Mouse (Mus musculus) hindbrain, postnatal 0 days (tissue): ENCODE data around the gene Olfr209. TPM values are rescaled to one million over a fixed set of nuclear protein-coding genes. Genes with fewer than 3 reads are reported as not detected.
"Not testable (repeated sequence)": the region's sequence is repeated elsewhere in the genome, so short reads cannot be mapped to it uniquely, and the experiment has no call there.

Experiments used
- ATAC-seq: fragments of 200-750 bp; cut with Nextera tagmentation; 2 replicates; pipeline ENCODE4 v1.8.0; 2017; ENCODE audit warnings: mild to moderate bottlenecking, moderate TSS enrichment, moderate library complexity
- DNase-seq: peaks from one replicate; pipeline ENCODE4 v3.0.0-alpha.2; 2015; ENCODE audit warnings: low spot score
- H3K27ac ChIP-seq: fragments of 300-500 bp; sonication (generic); 2 replicates; pipeline ENCODE4 v1.5.1; 2014; ENCODE audit warnings: mild to moderate bottlenecking
- H3K27me3 ChIP-seq: fragments of 300-500 bp; sonication (generic); 2 replicates; pipeline ENCODE4 v1.6.1; 2014; ENCODE audit warnings: low read length, mixed read lengths; ENCODE audit not compliant: insufficient read depth
- H3K36me3 ChIP-seq: fragments of 300-500 bp; sonication (generic); 2 replicates; pipeline ENCODE4 v1.6.1; 2014; ENCODE audit warnings: low read length, mixed read lengths; ENCODE audit not compliant: insufficient read depth
- H3K4me1 ChIP-seq: fragments of 300-500 bp; sonication (generic); 2 replicates; pipeline ENCODE4 v1.6.1; 2014; ENCODE audit warnings: antibody characterized with exemption, low read length, mixed read lengths; ENCODE audit not compliant: insufficient read depth
- H3K4me2 ChIP-seq: fragments of 300-500 bp; sonication (generic); 2 replicates; pipeline ENCODE4 v1.6.1; 2014; ENCODE audit warnings: low read depth, mild to moderate bottlenecking, low read length, moderate library complexity, mixed read lengths
- H3K4me3 ChIP-seq: fragments of 300-500 bp; sonication (generic); 2 replicates; pipeline ENCODE4 v1.5.1; 2014; ENCODE audit warnings: low read length
- H3K9ac ChIP-seq: fragments of 300-500 bp; sonication (generic); replicated peaks from 2 replicates; pipeline ENCODE4 v1.6.1; 2014; ENCODE audit warnings: mild to moderate bottlenecking, low read length, moderate library complexity, mixed read lengths
- H3K9me3 ChIP-seq: fragments of 300-500 bp; sonication (generic); 2 replicates; pipeline ENCODE4 v1.6.1; 2016; ENCODE audit warnings: low read length, mixed read lengths
- CTCF ChIP-seq: IDR thresholded peaks from 2 replicates; pipeline ENCODE4 v1.5.1; 2016; ENCODE audit warnings: antibody characterized with exemption, control low read depth, low read depth
- WGBS: fragments of 180-500 bp; shearing (Covaris S2); extraction: QIAGEN DNeasy Blood & Tissue Kit; methylation state at CpG from one replicate; pipeline ENCODE4 v1.1.7; 2014; 5-methylcytosine and 5-hydroxymethylcytosine counted together
- polyA plus RNA-seq: library from polyadenylated mRNA; unstranded; fragments of >200 nt; fragmentation: Nextera tagmentation; extraction: Ambion mirVana; gene quantifications from 2 replicates; pipeline ENCODE4 v1.2.1, GENCODE M21; 2015
- total RNA-seq: library from RNA; depleted of rRNA; stranded (reverse); fragments of >200 nt; gene quantifications from 2 replicates; pipeline ENCODE4 v1.2.3, GENCODE M21; 2014; rRNA removed

Olfr209 gene
- total and polyA plus RNA-seq, 2 experiments from 2014 or later, result not detected

DNA sequence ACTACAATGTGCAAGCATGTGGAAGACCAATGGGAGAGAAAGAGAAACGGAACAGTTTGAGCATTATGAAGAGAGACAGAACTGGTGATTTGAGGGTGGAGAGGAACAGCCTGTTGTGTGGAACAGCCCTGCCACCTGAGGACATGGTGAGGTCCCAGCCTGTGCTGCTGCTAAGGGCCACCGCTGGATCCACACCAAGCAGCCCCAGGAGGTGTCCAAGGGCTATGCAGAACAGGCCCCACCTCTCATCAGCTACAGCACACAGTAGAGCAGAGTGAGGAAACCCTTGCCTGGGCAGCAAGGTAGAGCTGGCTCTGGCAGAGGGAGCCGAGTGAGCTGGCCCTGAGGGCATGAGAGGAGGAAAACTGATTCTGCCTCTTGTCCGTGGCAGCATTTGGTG, 38.2 kb upstream of the Olfr209 start:
- 88% methylated on average over 4 of the region's 4 CpGs for WGBS
- no peak for TF ChIP-seq CTCF
- Histone ChIP-seq H3K27ac (no peak overlapping the region), H3K36me3 (no peaks in the 10 kb centered on the region), H3K4me3 (no peak overlapping the region), H3K9me3 (no peaks in the 10 kb centered on the region), H3K9ac (no peak overlapping the region), H3K27me3 (no peaks in the 10 kb centered on the region), H3K4me1 (no peaks in the 10 kb centered on the region), H3K4me2 (no peak overlapping the region)
- DNase-seq (no peak), ATAC-seq (no peak)

DNA sequence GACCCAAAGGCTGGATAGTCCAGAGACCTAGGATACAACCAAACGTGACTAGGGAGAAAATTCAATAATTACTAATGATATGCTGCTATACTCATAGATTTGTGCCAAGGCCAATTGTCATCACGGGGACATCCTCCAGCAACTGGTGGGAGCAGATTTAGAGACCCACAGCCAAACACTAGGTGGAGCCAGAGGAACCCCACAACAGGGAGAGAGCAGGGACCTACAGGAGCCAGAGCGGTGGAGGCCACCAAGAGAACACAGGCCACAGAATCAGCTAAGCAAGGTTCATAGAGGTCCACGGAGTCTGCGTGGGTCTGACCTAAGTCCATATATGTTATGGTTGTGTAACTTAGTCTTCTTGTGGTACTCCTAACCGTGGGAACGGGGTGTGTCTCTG, 37.3 kb upstream of the Olfr209 start:
- no peaks in the 10 kb centered on the region for H3K27me3 ChIP-seq
- WGBS, result 77% methylated on average over 7 of the region's 7 CpGs
- DNase-seq (no peak), ATAC-seq (no peak)
- H3K4me1 ChIP-seq, result no peaks in the 10 kb centered on the region
- no peak overlapping the region for H3K4me2 ChIP-seq
- no peaks in the 10 kb centered on the region for H3K9me3 ChIP-seq
- no peak overlapping the region for H3K9ac ChIP-seq
- H3K4me3 ChIP-seq, result no peak overlapping the region
- no peaks in the 10 kb centered on the region for H3K36me3 ChIP-seq
- peak; percentile 29 for TF ChIP-seq CTCF
- H3K27ac ChIP-seq, result no peak overlapping the region

DNA sequence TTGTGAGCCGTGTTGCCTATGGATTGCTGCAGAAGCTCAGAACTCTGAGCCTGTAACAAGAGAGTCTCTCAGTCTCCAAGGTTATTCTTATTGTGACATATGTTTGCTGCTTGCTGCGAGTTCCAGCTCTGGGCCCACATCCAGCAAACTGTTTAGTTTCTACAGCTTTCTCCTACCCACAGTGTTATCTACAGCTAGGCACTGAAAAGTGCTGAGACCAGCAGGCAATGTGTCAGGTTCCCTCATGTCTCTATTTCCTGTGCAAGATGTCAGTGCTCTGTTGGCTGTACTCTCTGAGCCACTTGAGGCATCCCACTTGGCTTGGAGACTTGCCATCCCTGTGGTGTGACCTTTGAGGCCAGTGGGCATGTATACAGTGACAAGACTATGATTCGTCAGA, 29.5 kb upstream of the Olfr209 start:
- peak; percentile 32 for DNase-seq
- Histone ChIP-seq H3K4me2 (no peak overlapping the region), H3K9ac (no peak overlapping the region), H3K4me1 (no peaks in the 10 kb centered on the region), H3K9me3 (no peaks in the 10 kb centered on the region), H3K4me3 (no peak overlapping the region), H3K36me3 (no peaks in the 10 kb centered on the region), H3K27me3 (no peaks in the 10 kb centered on the region), H3K27ac (no peak overlapping the region)
- no peak for TF ChIP-seq CTCF
- ATAC-seq, result peak; percentile 70
- 47% methylated on average over 3 of the region's 3 CpGs for WGBS

DNA sequence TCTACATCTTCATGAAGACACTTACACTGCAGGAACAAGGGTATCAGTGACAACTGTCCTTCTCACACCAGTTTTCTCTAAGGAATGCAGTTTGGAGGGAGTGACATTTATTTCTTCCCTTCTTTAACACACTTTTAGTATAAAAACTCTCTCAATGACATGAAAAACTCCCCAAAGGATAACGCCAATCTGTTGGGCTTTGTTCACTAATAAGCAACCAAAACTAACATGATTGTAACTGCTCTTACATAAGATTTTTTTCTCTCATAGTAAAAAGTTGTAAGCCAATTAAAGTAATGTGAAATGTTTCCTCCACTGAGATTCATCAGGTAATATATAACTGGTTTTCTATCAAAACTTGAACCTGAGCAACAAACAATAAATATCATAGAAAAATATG, 14.6 kb downstream of the Olfr209 start, which contains the start of gene Olfr206:
Gene Olfr206, minus strand, starts transcription at position 101 of the 400 bp plus-strand sequence.
- Histone ChIP-seq H3K9ac (no peak within 1 kb of the TSS), H3K4me1 (no peaks in the 10 kb centered on the region), H3K27me3 (no peaks in the 10 kb centered on the region), H3K36me3 (no peaks in the 10 kb centered on the region), H3K4me2 (no peak within 1 kb of the TSS), H3K27ac (no peak within 1 kb of the TSS), H3K4me3 (no peak within 1 kb of the TSS), H3K9me3 (no peaks in the 10 kb centered on the region)
- TF ChIP-seq CTCF, result no peak
- DNase-seq (no peak), ATAC-seq (no peak)
- 92% methylated on average over 1 of the region's 1 CpGs for WGBS

DNA sequence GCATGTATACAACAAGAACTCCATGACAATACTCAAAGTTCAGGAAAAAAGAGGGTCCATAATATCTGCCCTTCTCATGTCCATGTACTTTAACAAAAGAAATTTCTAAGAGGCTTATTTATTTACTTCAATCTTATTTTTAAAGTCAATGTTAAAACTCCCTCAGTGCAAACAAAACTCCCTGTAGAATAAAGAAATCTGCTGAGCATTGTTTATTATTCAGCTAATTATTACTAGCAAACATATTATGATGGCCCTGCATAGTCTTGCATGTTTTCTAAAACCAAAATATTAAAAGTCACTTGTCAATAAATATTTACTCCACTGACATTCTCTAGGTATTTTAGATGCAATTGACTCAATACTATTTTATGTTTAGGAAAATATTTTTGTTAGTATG, 32.8 kb downstream of the Olfr209 start, which contains the start of gene Olfr205:
Gene Olfr205, minus strand, starts transcription at position 101 of the 400 bp plus-strand sequence.
- Histone ChIP-seq H3K4me2 (no peak within 1 kb of the TSS), H3K36me3 (no peaks in the 10 kb centered on the region), H3K4me1 (no peaks in the 10 kb centered on the region), H3K9ac (no peak within 1 kb of the TSS), H3K4me3 (no peak within 1 kb of the TSS), H3K27me3 (no peaks in the 10 kb centered on the region), H3K27ac (no peak within 1 kb of the TSS), H3K9me3 (no peaks in the 10 kb centered on the region)
- no peak for TF ChIP-seq CTCF
- ATAC-seq (no peak), DNase-seq (no peak)

DNA sequence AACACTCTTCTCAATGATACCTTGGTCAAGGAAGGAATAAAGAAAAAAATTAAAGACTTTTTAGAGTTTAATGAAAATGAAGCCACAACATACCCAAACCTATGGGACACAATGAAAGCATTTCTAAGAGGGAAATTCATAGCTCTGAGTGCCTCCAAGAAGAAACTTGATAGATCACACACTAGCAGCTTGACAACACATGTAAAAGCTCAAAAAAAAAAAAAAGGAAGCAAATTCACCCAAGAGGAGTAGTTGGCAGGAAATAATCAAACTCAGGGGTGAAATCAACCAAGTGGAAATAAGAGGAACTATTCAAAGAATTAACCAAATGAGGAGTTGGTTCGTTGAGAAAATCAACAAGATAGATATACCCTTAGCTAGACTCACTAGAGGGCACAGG, 40.5 kb downstream of the Olfr209 start:
- not testable (repeated sequence) for DNase-seq, H3K27ac ChIP-seq, H3K4me1 ChIP-seq, H3K9ac ChIP-seq, H3K9me3 ChIP-seq, ATAC-seq, H3K27me3 ChIP-seq, H3K4me2 ChIP-seq, H3K4me3 ChIP-seq, H3K36me3 ChIP-seq
- 52% methylated on average over 1 of the region's 1 CpGs for WGBS

DNA sequence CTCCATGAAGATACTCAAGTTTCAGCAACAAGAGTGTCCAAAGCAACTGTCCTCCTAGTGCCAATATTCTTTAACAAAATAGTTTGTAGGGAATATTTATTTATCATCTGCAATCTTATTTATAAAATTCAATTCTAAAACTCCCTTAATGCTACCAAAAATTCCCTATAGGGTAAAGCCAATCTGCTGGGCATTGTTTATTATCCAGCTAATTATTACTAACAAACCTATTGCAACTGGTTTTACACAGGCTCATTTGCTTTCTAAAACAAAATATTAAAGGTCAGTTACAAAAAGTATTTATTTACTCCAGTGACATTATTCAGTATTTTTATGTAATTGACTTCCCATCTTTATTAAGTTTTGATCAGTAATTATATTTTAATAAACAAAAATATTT, 45.6 kb downstream of the Olfr209 start, which contains the start of gene Olfr204:
Gene Olfr204, minus strand, starts transcription at position 101 of the 400 bp plus-strand sequence.
- ATAC-seq (no peak), DNase-seq (no peak)
- Histone ChIP-seq H3K36me3 (no peaks in the 10 kb centered on the region), H3K27me3 (no peaks in the 10 kb centered on the region), H3K9me3 (no peaks in the 10 kb centered on the region), H3K4me1 (no peaks in the 10 kb centered on the region), H3K4me2 (no peak within 1 kb of the TSS), H3K9ac (no peak within 1 kb of the TSS), H3K27ac (no peak within 1 kb of the TSS), H3K4me3 (no peak within 1 kb of the TSS)
- no peak for TF ChIP-seq CTCF

Other genes starting within 250 kb of the Olfr209 start
- gene Olfr194, start 242.9 kb downstream of the Olfr209 start, total RNA-seq, result not detected in 2 replicates
- not detected in 2 replicates for gene Olfr194, start 242.9 kb downstream of the Olfr209 start, polyA plus RNA-seq
- not detected in 2 replicates for gene Olfr195, start 216.9 kb downstream of the Olfr209 start, total RNA-seq
- not detected in 2 replicates for gene Olfr195, start 216.9 kb downstream of the Olfr209 start, polyA plus RNA-seq
- not detected in 2 replicates for gene Olfr196, start 193.5 kb downstream of the Olfr209 start, total RNA-seq
- gene Olfr196, start 193.5 kb downstream of the Olfr209 start, polyA plus RNA-seq, result not detected in 2 replicates
- gene Olfr198, start 160.5 kb downstream of the Olfr209 start, total RNA-seq, result not detected in 2 replicates
- not detected in 2 replicates for gene Olfr198, start 160.5 kb downstream of the Olfr209 start, polyA plus RNA-seq
- gene Olfr199, start 144.2 kb downstream of the Olfr209 start, total RNA-seq, result not detected in 2 replicates
- gene Olfr199, start 144.2 kb downstream of the Olfr209 start, polyA plus RNA-seq, result not detected in 2 replicates
- not detected in 2 replicates for gene Olfr201, start 91.4 kb downstream of the Olfr209 start, total RNA-seq
- gene Olfr201, start 91.4 kb downstream of the Olfr209 start, polyA plus RNA-seq, result not detected in 2 replicates
- gene Olfr202, start 77.2 kb downstream of the Olfr209 start, total RNA-seq, result not detected in 2 replicates
- gene Olfr202, start 77.2 kb downstream of the Olfr209 start, polyA plus RNA-seq, result not detected in 2 replicates
- gene Olfr203, start 65.1 kb downstream of the Olfr209 start, total RNA-seq, result not detected in 2 replicates
- not detected in 2 replicates for gene Olfr203, start 65.1 kb downstream of the Olfr209 start, polyA plus RNA-seq
- not detected in 2 replicates for gene Olfr204, start 45.7 kb downstream of the Olfr209 start, total RNA-seq
- gene Olfr204, start 45.7 kb downstream of the Olfr209 start, polyA plus RNA-seq, result not detected in 2 replicates
- gene Olfr205, start 32.9 kb downstream of the Olfr209 start, total RNA-seq, result not detected in 2 replicates
- not detected in 2 replicates for gene Olfr205, start 32.9 kb downstream of the Olfr209 start, polyA plus RNA-seq
- not detected in 2 replicates for gene Olfr206, start 14.7 kb downstream of the Olfr209 start, total RNA-seq
- gene Olfr206, start 14.7 kb downstream of the Olfr209 start, polyA plus RNA-seq, result not detected in 2 replicates
- not detected in 2 replicates for gene Gabrr3, start 43.3 kb upstream of the Olfr209 start, total RNA-seq
- gene Gabrr3, start 43.3 kb upstream of the Olfr209 start, polyA plus RNA-seq, result 0.03 TPM in 1 of 2 replicates, not detected in the other
- gene Riox2, start 107.8 kb upstream of the Olfr209 start, total RNA-seq, result 5.4 and 8.1 TPM in 2 replicates
- gene Riox2, start 107.8 kb upstream of the Olfr209 start, polyA plus RNA-seq, result 11.1 and 13.1 TPM in 2 replicates
- 5.9 and 6.5 TPM in 2 replicates for gene Crybg3, start 237.0 kb upstream of the Olfr209 start, total RNA-seq
- gene Crybg3, start 237.0 kb upstream of the Olfr209 start, polyA plus RNA-seq, result 1.4 and 2.1 TPM in 2 replicates